Comparison of ENCODE assay signal across 29 mouse cellular contexts in genomic region chr3:147542285-147542684, GRCm38 (mm10).
DNase-seq lines count a peak whose midpoint lies in the region; ATAC-seq and TF ChIP-seq lines count a peak whose summit lies in the region.
"Had no signal": no experiment of that assay in that cellular context is flagged by ENCODE, and none has a peak within 500 bp of the region (broad histone marks: within the 10 kb centered on the region; RNA-seq: fewer than 3 reads in every experiment).

No protein-coding gene starts in this region.

- peak; percentile 45; the same call in 1 of the 2 replicates for ATAC-seq in forebrain, embryonic 16.5 days
- ATAC-seq in forebrain, embryonic 14.5 days, result no peak
- ATAC-seq in lung, embryonic 14.5 days (ENCODE audit: insufficient read depth), result no peak
- ATAC-seq: forebrain, embryonic 13.5 days; hindbrain, postnatal 0 days; inflammation-experienced regulatory T-cells, adult 6 months; intestine, embryonic 16.5 days had no signal

- no peak overlapping the region for H3K4me2 ChIP-seq in forebrain, embryonic 16.5 days (ENCODE audit: low read length)
- no peak overlapping the region for H3K4me2 ChIP-seq in forebrain, embryonic 14.5 days (ENCODE audit: low read length)
- no peak overlapping the region for H3K4me2 ChIP-seq in lung, embryonic 14.5 days
- H3K4me2 ChIP-seq: embryonic facial prominence, embryonic 13.5 days; forebrain, embryonic 13.5 days; heart, embryonic 13.5 days; hindbrain, embryonic 14.5 days had no signal

- H3K9ac ChIP-seq in forebrain, embryonic 16.5 days (replicated peaks; ENCODE audit: low read depth, low read length), result no peak overlapping the region
- no peak overlapping the region for H3K9ac ChIP-seq in forebrain, embryonic 14.5 days (ENCODE audit: low read length)
- H3K9ac ChIP-seq in lung, embryonic 14.5 days, result no peak overlapping the region
- H3K9ac ChIP-seq: embryonic facial prominence, embryonic 13.5 days; forebrain, embryonic 13.5 days; heart, embryonic 13.5 days; hindbrain, embryonic 14.5 days had no signal

- H3K4me3 ChIP-seq in forebrain, embryonic 16.5 days (replicated peaks; ENCODE audit: low read length), result no peak overlapping the region
- H3K4me3 ChIP-seq in forebrain, embryonic 14.5 days (ENCODE audit: low read depth, low read length), result no peak overlapping the region
- no peak overlapping the region for H3K4me3 ChIP-seq in lung, embryonic 14.5 days (ENCODE audit: low read depth, low read length)
- H3K4me3 ChIP-seq: embryonic facial prominence, embryonic 13.5 days; forebrain, embryonic 10.5 days; forebrain, embryonic 13.5 days; heart, adult 2 months; heart, embryonic 10.5 days; heart, embryonic 13.5 days had no signal

- H3K4me1 ChIP-seq in forebrain, embryonic 16.5 days (replicated peaks; ENCODE audit: control insufficient read depth, insufficient read depth, low read length), result no peaks in the 10 kb centered on the region
- no peaks in the 10 kb centered on the region for H3K4me1 ChIP-seq in forebrain, embryonic 14.5 days (ENCODE audit: control insufficient read depth, insufficient read depth, low read length)
- H3K4me1 ChIP-seq in lung, embryonic 14.5 days (ENCODE audit: insufficient read depth), result no peaks in the 10 kb centered on the region
- H3K4me1 ChIP-seq: forebrain, embryonic 10.5 days; forebrain, embryonic 13.5 days; heart, embryonic 10.5 days had no signal

- no peaks in the 10 kb centered on the region for H3K27me3 ChIP-seq in forebrain, embryonic 16.5 days (replicated peaks; ENCODE audit: control insufficient read depth, insufficient read depth, low read length)
- H3K27me3 ChIP-seq in forebrain, embryonic 14.5 days (replicated peaks; ENCODE audit: control insufficient read depth, insufficient read depth, low read length), result no peaks in the 10 kb centered on the region
- H3K27me3 ChIP-seq in lung, embryonic 14.5 days (ENCODE audit: insufficient read depth, low read length), result no peaks in the 10 kb centered on the region
- H3K27me3 ChIP-seq: CH12.LX; embryonic facial prominence, embryonic 13.5 days; forebrain, embryonic 13.5 days; heart, embryonic 13.5 days had no signal

- no peak for TF ChIP-seq CTCF in lung, embryonic 14.5 days (IDR thresholded peaks at IDR 0.05; ENCODE audit: low read depth)

- no peak overlapping the region for H3K27ac ChIP-seq in forebrain, embryonic 16.5 days (ENCODE audit: low read length)
- H3K27ac ChIP-seq in forebrain, embryonic 14.5 days (ENCODE audit: low read depth, low read length), result no peak overlapping the region
- H3K27ac ChIP-seq in lung, embryonic 14.5 days (ENCODE audit: low read depth), result no peak overlapping the region
- H3K27ac ChIP-seq: embryonic facial prominence, embryonic 13.5 days; forebrain, embryonic 10.5 days; forebrain, embryonic 13.5 days; heart, adult 2 months; heart, embryonic 10.5 days; heart, embryonic 13.5 days; hindbrain, embryonic 14.5 days; hindbrain, postnatal 0 days had no signal

- H3K36me3 ChIP-seq in forebrain, embryonic 16.5 days (ENCODE audit: control insufficient read depth, insufficient read depth), result no peaks in the 10 kb centered on the region
- H3K36me3 ChIP-seq in forebrain, embryonic 14.5 days (ENCODE audit: control insufficient read depth, insufficient read depth, low read length), result no peaks in the 10 kb centered on the region
- no peaks in the 10 kb centered on the region for H3K36me3 ChIP-seq in lung, embryonic 14.5 days (ENCODE audit: insufficient read depth)
- H3K36me3 ChIP-seq: embryonic facial prominence, embryonic 13.5 days; forebrain, embryonic 10.5 days; G1E; heart, embryonic 10.5 days; heart, embryonic 13.5 days had no signal

- no peaks in the 10 kb centered on the region for H3K9me3 ChIP-seq in forebrain, embryonic 16.5 days (ENCODE audit: control insufficient read depth, low read length)
- H3K9me3 ChIP-seq in forebrain, embryonic 14.5 days (replicated peaks; ENCODE audit: control insufficient read depth, low read length), result no peaks in the 10 kb centered on the region
- no peaks in the 10 kb centered on the region for H3K9me3 ChIP-seq in lung, embryonic 14.5 days (ENCODE audit: low read depth, low read length)
- H3K9me3 ChIP-seq: embryonic facial prominence, embryonic 13.5 days; forebrain, embryonic 10.5 days; forebrain, embryonic 13.5 days; heart, embryonic 10.5 days; heart, embryonic 13.5 days had no signal

- no peak for DNase-seq in forebrain, embryonic 14.5 days (ENCODE audit: low spot score)
- peak; percentile 6 for DNase-seq in lung, embryonic 14.5 days
- no peak for DNase-seq in lung, postnatal 10 days
- DNase-seq in NIH3T3 (ENCODE audit: low read depth), result peak; percentile 25
- peak; percentile 8 for DNase-seq in brain, embryonic 18.5 days (ENCODE audit: low read depth, low spot score)
- DNase-seq in frontal cortex, adult 2 months (ENCODE audit: extremely low spot score in 1 of 2, low spot score in 1 of 2), result no peak
- DNase-seq: adrenal gland, adult 2 months; adrenal gland, postnatal 14 days; B cell, adult 2 months; cerebellum, adult 2 months; cerebellum, adult 9-11 months; cerebellum, postnatal 25 days; gastrocnemius, postnatal 10 days; gastrocnemius, postnatal 36 days; heart, adult 2 months; heart, postnatal 14 days; heart, postnatal 4 days had no signal

- 73% methylated on average over 4 of the region's 4 CpGs for WGBS in forebrain, embryonic 16.5 days
- WGBS in forebrain, embryonic 14.5 days, result 86% methylated on average over 4 of the region's 4 CpGs
- WGBS in lung, embryonic 14.5 days, result 82% methylated on average over 4 of the region's 4 CpGs

Comparison
In these comparisons a context has a peak if more than half of its experiments do, and no peak if none do; other contexts are left out.
1. DNase-seq: peak in lung, embryonic 14.5 days (single experiment), NIH3T3 (single experiment) and brain, embryonic 18.5 days (single experiment); none in forebrain, embryonic 14.5 days (single experiment), lung, postnatal 10 days (single experiment) and frontal cortex, adult 2 months (0 of 2).